Mouse (Mus musculus): ENCODE measurements around the gene Cnnm2.
"Not testable (repeated sequence)": the region's sequence is repeated elsewhere in the genome, so short reads cannot be mapped to it uniquely, and the experiment has no call there.

The Cnnm2 gene

DNA sequence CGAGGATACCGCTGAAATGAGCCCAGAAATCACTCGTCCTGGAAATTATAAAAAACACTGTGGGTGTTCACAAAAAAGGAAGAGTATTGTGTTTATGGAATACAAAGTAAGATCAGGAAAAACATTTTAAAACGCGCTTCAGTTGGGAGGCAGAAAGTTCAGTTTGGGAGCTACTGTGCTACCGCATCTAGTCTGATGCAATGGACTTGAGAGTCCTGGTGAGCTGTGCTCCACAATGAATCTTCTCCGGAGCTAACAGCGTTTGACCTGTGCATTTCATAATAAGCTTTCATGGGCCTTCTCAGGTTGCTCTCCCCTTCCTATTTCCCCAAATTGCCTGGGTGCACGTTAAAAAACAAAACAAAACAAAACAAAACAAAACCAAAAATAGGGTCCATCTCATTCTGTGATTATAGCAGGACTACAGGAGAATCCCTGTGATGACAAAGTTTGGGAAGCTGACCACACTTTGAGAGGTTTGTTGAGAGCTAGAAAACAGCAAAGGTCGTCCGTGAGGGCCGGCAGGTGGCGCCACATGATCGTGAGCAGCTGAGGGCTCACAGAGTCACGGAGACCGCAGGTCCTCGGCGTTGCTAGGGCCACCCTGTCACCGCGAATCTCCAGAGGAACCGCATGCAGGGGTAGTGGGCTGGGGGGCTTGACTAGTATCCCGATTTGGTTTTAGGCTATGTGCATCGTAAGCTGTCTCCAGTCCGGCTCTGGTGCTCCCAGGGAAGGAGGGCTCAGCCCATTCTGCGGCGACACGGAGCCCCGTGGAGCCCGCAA lies 828 bp upstream of the Cnnm2 start:
- DNase-seq (ENCODE audit: low read depth, low spot score) = peak; percentile 95

DNA sequence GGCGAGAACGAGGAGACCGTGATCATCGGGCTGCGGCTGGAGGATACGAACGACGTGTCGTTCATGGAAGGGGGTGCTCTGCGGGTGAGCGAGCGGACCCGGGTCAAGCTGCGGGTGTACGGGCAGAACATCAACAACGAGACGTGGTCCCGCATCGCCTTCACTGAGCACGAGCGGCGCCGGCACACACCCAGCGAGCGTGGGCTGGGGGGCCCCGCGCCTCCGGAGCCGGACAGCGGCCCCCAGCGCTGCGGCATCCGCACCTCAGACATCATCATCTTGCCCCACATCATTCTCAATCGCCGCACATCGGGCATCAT lies 535 bp downstream of the Cnnm2 start:
- no peak for DNase-seq (ENCODE audit: low read depth, low spot score)

DNA sequence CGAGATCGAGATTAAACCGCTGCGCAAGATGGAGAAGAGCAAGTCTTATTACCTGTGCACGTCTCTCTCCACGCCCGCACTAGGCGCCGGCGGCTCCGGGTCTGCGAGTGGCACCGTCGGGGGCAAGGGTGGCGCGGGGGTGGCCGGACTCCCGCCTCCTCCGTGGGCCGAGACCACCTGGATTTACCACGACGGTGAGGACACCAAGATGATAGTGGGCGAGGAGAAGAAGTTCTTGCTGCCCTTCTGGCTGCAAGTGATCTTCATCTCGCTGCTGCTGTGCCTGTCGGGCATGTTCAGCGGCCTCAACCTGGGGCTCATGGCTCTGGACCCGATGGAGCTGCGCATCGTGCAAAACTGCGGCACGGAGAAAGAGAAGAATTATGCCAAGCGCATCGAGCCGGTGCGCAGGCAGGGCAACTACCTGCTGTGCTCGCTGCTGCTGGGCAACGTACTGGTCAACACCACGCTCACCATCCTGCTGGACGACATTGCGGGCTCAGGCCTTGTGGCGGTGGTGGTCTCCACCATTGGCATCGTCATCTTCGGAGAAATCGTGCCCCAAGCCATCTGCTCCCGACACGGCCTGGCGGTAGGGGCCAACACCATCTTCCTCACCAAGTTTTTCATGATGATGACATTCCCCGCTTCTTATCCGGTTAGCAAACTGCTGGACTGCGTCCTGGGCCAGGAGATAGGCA lies 1.0 kb downstream of the Cnnm2 start:
- peak; percentile 50 for DNase-seq (ENCODE audit: low read depth, low spot score)

DNA sequence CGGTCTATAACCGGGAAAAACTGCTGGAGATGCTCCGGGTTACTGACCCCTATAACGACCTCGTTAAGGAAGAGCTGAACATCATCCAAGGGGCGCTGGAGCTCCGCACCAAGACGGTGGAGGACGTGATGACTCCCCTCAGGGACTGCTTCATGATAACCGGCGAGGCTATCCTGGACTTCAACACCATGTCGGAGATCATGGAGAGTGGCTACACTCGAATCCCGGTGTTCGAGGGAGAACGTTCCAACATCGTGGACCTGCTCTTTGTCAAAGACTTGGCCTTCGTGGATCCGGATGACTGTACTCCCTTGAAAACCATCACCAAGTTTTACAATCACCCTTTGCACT lies 1.6 kb downstream of the Cnnm2 start:
- DNase-seq (ENCODE audit: low read depth, low spot score) = no peak

DNA sequence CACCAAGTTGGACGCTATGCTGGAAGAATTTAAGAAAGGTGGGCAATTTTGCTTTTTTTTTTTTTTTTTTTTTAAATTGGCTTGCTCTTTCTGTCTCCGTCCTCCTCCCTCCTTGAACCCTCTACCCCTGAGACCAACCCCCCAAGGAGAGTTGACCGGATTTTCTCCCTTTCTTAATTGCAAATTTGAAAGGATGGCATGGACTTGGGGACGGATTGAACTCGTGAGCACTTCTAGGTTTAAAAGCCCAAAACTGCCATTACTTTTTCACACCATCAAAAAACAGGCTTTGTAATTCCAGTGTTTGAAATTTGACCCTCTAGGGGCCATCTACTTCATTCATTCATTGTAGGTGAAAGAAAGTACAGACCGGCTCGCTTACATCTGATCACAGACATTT lies 2.0 kb downstream of the Cnnm2 start:
- no peak for DNase-seq (ENCODE audit: low read depth, low spot score)

DNA sequence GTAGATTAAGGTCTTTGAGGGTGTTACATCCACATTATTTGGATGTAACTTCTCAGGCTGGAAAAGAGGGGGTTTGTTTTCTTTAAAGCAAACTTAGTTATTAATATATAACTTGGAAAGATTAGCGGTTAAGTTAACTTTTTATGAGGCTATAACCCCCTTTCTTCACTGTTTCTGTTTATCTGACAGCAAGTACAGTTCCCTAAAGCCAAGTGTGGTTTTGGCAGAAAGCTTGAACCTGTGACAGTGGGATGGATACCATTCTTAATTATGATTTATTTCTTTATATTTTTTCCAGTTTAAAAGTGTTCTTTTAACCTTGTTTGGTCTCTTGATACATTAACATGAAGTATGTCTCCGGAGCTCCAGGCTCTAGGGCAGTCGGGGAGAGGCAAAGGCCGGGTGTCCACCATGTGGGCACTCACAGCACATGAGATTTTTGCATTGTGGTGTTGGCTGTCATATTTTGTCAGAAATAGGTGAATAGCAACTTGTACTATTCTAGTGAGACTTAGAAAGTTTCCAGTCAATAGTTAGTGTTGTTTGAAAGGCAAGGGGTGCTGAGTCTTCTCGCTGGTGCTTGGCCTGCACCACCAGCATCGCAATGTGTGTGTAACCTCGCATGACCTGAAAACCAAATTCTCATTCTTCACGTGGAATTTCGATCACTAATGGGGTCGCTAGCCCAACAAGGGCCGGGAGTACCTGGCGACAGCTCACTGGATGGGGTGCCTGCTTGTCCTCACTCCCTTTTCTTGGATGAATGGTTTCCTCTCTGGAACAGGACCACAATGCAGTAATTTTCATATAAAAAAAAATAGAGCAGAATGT lies 2.8 kb downstream of the Cnnm2 start:
- no peak for DNase-seq (ENCODE audit: low read depth, low spot score)

DNA sequence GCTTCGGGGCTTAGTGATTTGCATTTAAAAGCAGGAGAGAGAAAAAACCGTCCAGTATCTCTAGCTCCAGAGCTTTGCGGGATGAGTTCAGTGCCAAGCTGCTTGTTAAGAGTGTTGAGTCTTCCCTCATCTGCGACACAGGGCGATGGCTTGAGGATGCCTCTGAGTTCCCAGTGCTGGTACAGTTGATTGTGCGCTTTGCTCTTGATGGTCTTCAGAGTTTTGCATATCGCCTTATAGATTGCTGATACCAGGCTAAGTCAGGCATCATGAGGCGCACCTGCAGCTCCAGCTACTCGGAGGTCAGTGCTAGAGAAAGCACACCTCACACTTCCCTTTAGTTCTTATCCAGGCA lies 3.3 kb downstream of the Cnnm2 start:
- DNase-seq (ENCODE audit: low read depth, low spot score) = no peak

DNA sequence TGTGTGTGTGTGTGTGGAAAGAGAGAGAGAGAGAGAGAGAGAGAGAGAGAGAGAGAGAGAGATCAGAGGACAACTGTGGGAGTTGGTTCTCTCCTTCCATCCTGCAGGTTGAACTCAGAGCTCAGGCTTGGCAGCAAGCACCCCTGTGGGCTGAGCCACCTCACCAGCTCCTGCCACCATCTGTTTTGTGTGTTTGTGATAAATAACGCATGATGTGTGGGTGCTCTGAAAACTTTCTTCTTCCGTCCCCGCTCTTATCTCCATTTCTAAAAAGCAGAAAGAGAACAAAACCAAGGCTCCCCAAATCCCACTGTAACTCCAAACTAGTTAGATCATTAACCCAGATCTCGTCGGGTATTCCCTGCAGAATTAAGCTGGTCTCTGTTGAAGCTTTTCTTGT lies 4.7 kb downstream of the Cnnm2 start:
- no peak for DNase-seq (ENCODE audit: low read depth, low spot score)

DNA sequence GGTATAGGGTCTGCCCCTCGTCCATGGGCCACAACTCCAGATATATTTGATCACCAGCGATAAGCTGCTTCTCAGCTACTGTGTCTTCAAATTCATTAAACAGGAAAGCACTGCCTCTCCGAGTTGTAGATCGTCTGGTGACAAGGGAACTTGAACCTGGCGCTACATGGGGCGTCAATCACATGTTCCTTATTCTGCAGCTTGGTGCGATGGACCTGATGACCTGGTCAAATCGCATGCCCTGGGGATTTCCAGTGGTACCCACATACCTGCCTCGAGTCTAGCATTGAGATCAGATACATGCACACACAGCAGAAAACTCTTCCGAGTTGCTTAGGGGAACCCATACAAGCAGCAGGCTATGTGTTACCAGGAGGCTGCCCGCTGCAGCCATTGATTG lies 8.4 kb downstream of the Cnnm2 start:
- DNase-seq (ENCODE audit: low read depth, low spot score) = no peak

DNA sequence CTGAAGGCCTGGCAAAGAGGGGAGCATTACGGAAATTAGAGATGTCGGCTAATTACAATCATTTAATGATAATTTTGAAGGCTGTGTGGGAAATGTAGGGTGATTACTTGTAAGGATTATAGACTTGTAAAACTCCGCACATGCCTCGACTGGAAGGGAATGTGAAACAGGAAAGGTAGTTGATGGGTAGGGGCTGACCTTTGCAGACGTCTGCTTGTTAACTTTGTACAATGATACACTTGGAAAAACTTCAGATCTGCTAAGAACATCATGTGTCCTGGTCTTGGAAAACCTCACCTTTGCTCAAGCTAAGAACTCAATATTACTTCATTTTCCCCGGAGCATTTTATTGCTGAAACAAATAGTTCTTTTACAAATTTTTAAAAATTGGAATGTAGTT lies 10.4 kb downstream of the Cnnm2 start:
- no peak for DNase-seq (ENCODE audit: low read depth, low spot score)

DNA sequence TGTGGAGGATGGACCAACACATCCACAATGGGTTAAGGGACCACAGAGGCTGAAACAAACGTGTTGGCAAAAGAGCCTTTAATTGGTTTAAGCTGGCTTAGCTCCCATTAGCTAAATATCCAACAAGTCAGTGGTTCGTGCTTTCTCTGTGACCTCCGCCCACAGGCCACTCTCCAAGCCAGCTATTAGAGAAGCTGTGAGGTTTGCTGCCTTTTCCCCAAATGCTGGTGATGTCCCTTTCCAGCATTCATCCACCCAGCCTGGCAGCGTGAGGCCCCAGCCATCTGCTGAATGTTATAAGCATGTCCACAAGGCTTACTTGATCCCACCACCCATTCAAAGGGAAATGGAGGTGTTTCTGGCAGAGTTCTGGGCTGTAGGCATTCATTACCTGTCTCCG lies 15.0 kb downstream of the Cnnm2 start:
- DNase-seq (ENCODE audit: low read depth, low spot score) = no peak

DNA sequence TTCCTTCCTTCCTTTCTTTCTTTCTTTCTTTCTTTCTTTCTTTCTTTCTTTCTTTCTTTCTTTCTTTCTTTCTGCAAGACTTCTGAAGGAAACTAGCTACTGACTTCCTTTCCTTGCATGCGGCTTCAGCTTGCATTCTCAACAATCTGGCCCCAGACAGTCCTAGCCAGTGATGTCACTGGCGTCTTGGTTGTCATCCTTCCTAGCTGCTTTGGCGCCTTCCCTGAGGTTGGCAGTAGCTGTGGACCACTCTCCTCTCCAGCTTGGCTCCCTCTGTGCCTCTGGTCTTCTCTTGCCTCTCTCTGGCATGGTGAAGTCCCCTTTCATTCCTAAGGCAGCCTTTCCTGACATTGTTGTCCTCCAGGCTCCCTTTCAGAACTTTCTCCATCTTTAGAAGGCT lies 15.5 kb downstream of the Cnnm2 start:
- no peak for DNase-seq (ENCODE audit: low read depth, low spot score)

DNA sequence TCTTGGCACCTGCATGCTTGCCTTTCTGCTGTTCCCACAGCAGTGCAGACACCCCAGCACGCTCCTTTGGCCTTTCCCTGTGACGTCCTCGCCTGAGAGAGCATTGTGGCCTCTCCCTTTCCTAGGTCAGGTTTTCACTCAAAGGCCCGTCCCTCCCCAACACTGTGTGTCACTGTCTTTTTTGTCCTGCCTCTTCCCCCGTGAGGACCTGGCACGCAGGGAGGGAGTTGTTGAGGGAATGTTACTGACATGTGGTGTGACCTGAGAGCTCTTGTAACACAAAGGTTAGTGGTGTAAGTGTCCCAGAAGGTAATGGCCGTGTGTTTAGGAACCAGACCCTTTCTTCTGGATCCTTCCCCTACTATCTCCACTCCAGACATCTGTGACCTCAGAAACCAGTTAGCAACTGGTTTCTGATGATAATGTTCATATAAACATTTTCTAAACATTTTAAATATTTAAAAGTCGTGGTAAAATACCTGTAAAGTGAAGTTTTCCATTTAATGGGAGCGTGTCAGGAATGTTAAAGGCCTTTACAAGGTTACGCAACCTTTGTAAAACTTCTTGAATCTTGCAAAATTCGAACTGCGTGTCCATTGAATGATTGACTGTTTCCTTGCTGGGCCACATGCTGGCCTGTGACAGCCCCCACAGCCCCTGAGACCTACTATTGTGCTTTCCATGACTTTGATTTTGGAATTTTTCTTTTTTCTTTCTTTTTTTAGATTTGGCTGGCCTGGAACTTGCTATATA lies 16.7 kb downstream of the Cnnm2 start:
- no peak for DNase-seq (ENCODE audit: low read depth, low spot score)

DNA sequence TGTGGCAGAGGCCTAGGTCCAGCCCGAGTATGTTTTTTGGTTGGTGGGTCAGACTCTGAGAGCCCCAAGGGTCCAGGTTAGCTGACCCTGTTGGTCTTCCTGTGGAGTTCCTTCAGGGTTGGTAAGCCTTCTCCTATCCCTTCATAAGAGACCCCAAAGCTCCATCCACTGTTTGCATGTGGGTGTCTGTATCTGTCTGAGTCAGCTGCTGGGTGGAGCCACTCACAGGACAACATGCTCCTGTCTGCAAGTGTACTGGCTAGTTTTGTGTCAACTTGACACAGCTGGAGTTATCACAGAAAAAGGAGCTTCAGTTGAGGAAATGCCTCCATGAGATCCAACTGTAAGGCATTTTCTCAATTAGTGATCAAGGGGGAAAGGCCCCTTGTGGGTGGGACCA lies 17.7 kb downstream of the Cnnm2 start:
- DNase-seq (ENCODE audit: low read depth, low spot score) = not testable (repeated sequence)

DNA sequence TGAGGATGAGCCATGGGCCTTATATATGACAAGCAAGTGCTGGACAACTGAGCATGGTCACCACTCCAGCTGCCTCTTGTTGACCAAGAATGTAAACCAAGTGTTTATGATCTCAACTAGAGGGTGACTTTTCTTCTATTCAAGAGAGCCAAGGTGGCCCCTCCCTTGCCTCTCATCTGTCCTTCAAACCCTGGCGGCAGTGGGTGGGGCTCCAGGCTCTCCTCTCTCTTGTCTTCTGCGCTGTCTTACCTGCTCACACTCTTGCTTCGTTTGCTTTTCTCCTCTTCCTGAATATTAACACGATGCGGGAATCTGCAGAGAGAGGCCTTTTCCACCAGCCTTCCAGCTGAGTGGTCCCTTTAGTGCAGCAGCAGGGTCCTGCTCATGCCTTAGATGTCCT lies 22.6 kb downstream of the Cnnm2 start:
- peak; percentile 52 for DNase-seq (ENCODE audit: low read depth, low spot score)

DNA sequence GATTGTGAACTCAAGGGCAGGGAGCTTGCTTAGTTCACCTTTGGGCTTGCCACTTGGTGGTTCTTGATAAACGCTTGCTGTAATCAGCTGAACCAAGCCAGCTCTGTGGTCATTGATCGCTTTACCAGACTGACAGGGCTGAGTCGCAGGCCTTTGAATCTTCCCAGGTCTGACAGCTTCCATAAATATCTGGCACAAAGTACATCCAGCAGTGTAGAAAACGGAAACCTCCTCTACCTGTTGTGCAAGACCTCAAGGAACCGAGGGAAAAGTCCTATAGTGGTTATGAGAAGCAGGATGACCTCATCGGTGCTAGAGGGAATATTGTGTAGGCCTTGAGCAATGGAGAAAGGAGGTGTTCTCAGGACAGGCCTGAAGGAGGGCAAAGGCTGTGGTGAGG lies 23.1 kb downstream of the Cnnm2 start:
- DNase-seq (ENCODE audit: low read depth, low spot score) = no peak

DNA sequence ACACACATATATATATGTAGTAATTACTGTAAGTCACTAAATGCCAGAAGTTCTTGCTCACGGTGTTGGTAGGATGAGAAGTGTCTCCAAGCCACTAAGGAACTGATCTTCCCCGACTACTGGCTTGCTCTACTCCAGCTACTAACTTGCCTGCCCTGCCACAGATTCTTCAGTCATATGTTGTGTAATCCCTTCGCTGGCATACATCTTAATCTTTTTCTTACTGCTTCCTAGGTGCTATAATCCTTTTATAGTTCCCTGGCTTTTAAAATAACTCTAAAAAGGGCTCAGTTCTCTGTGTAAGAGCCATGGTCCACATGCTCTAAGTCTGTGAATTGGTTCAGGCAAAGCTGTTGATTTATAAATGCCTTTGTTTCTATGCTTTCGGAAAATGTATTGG lies 24.2 kb downstream of the Cnnm2 start:
- no peak for DNase-seq (ENCODE audit: low read depth, low spot score)

DNA sequence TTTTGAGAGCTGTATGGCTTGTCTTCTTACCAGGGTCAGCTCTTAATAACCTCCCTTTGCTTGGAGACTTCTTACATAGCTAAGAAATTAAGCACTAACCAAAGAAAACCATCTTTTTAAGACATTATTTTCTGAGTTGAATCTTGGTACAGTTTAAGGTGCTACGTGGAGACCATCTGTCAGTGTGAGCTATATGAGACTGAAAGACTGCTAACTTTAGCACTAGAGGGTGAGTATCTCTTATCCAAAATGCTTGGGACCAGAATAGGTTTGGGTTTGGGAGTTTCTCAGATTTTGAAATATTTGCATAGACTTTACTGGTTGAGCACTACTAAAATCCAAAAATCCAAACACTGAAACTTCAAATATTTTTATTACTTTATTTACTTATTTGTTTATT lies 28.4 kb downstream of the Cnnm2 start:
- DNase-seq (ENCODE audit: low read depth, low spot score) = no peak

DNA sequence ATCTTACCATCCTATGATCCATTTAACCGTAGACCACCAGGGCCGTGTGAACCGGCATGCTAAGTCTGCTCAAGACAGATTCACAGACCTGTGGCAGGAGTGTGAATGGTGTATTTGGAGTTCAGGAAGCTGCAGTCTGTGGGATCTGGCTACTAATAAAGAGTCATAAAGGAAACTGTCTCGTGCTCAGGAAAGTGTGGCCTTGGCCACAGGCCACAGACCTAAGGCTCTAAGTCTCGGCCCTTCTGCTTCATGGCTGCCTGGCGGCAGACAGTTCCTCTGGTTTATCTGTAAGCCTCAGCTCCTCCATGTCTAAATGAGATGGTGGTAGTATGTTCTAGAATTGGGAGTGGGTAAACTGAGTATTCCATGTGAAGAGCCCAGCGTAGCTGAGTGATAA lies 30.0 kb downstream of the Cnnm2 start:
- DNase-seq (ENCODE audit: low read depth, low spot score) = no peak

DNA sequence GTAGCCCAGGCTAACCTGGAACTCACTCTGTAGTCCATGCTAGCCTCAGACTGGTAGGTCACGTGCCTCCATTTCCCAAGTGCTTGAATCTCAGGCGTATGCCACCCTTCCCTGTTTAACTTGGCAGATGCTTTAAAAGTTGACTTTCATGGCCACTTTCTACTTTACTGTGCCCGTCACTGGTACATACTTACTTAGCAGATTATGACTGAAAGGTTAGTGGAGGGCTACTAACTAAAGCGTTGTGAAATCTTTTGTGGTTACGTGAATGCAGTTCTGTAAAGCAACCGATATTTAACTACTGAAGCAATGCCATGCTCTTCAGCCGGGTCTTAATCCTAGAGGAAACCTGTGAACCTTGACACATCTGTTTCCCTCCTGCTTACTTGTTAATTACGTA lies 30.5 kb downstream of the Cnnm2 start:
- no peak for DNase-seq (ENCODE audit: low read depth, low spot score)

DNA sequence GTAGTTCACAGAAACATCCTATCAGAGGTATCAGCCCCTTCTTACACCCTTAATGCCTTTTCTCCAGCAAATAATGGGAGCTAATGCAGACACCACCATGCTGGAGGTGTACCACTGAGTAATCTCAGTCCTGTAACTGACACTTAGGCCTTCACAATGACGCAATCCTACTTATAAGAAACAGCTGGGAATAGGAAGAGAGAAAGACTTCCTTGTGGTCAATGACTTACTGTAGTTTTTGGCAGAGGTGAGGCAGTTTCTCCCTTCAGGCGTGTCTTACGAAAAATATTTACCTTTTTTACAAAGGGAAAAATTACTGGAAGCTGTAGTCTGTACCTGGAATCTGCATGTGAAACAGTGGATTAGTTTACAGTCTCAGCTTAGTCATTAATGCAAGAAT lies 31.1 kb downstream of the Cnnm2 start:
- no peak for DNase-seq (ENCODE audit: low read depth, low spot score)

DNA sequence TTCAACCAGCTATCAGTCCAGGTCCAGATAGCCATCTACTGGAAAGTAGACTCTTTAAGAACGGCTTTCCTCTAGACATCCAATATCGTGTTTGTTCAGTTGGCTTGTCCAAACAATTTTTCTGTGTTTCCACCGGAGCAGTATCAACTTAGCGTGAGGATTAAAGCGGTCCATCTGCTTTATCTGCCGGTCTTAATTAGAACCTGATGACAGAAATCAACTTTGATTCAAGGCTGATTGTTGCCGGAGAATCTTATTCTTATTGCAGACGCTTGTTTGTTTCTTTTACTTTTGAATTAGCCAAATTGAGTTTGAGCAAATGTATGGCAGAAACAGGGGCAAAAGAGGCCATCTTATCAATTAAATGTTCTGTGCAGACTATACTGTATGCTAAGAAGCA lies 32.8 kb downstream of the Cnnm2 start:
- no peak for DNase-seq (ENCODE audit: low read depth, low spot score)
